In genomic region chr14:33680621-33681020, GRCm38 (mm10) we compare ENCODE assay signal across 23 mouse cellular contexts.
A peak's percentile ranks its signal among the peaks of the same experiment; 100 is the strongest.
DNase-seq lines count a peak whose midpoint lies in the region; ATAC-seq and TF ChIP-seq lines count a peak whose summit lies in the region.
"Had no signal": no experiment of that assay in that cellular context is flagged by ENCODE, and none has a peak within 500 bp of the region (broad histone marks: within the 10 kb centered on the region; RNA-seq: fewer than 3 reads in every experiment).

No protein-coding gene starts in this region.

- H3K27me3 ChIP-seq in liver, adult 2 months (ENCODE audit: control insufficient read depth, insufficient read depth, low read length): no peaks in the 10 kb centered on the region
- H3K27me3 ChIP-seq in liver, embryonic 12.5 days (replicated peaks): no peaks in the 10 kb centered on the region
- H3K27me3 ChIP-seq: embryonic facial prominence, embryonic 15.5 days; forebrain, embryonic 15.5 days; midbrain, embryonic 12.5 days had no signal

- no peak overlapping the region for H3K4me2 ChIP-seq in liver, embryonic 12.5 days
- H3K4me2 ChIP-seq: embryonic facial prominence, embryonic 15.5 days; forebrain, embryonic 15.5 days; heart, embryonic 13.5 days; kidney, embryonic 15.5 days; liver, embryonic 11.5 days; lung, embryonic 14.5 days; midbrain, embryonic 12.5 days had no signal

- WGBS in liver, adult 2 months: 93% methylated on average over 6 of the region's 6 CpGs
- WGBS in liver, embryonic 12.5 days (ENCODE audit: insufficient replicate concordance): 69% methylated on average over 6 of the region's 6 CpGs

- peak overlapping the region; percentile 67 for H3K27ac ChIP-seq in gastrocnemius, adult 2 months
- H3K27ac ChIP-seq in liver, adult 2 months (replicated peaks; ENCODE audit: insufficient read depth, low read depth, low read length): no peak overlapping the region
- H3K27ac ChIP-seq in liver, embryonic 12.5 days: no peak overlapping the region
- H3K27ac ChIP-seq: embryonic facial prominence, embryonic 15.5 days; forebrain, embryonic 15.5 days; heart, embryonic 13.5 days; hindbrain, embryonic 10.5 days; hindbrain, postnatal 0 days; kidney, embryonic 15.5 days; midbrain, embryonic 12.5 days; stomach, postnatal 0 days had no signal

- H3K9me3 ChIP-seq in liver, embryonic 12.5 days (replicated peaks): no peaks in the 10 kb centered on the region
- H3K9me3 ChIP-seq: embryonic facial prominence, embryonic 15.5 days; forebrain, embryonic 15.5 days; heart, embryonic 13.5 days; hindbrain, embryonic 10.5 days; kidney, embryonic 15.5 days; midbrain, embryonic 12.5 days had no signal

- no peak overlapping the region for H3K4me3 ChIP-seq in gastrocnemius, adult 2 months
- no peak overlapping the region for H3K4me3 ChIP-seq in liver, adult 2 months (ENCODE audit: insufficient read depth, low read depth, low read length)
- no peak overlapping the region for H3K4me3 ChIP-seq in liver, embryonic 12.5 days
- H3K4me3 ChIP-seq: embryonic facial prominence, embryonic 15.5 days; forebrain, embryonic 15.5 days; heart, embryonic 13.5 days; hindbrain, embryonic 10.5 days; kidney, embryonic 15.5 days; midbrain, embryonic 12.5 days had no signal

- no peaks in the 10 kb centered on the region for H3K4me1 ChIP-seq in liver, adult 2 months (ENCODE audit: control insufficient read depth, insufficient read depth, low read length)
- H3K4me1 ChIP-seq in liver, embryonic 12.5 days: no peaks in the 10 kb centered on the region

- TF ChIP-seq CTCF in gastrocnemius, adult 2 months (IDR thresholded peaks at IDR 0.05): no peak
- TF ChIP-seq CTCF in liver, adult 2 months (IDR thresholded peaks at IDR 0.05; ENCODE audit: low read depth, low read length): no peak

- ATAC-seq in liver, embryonic 12.5 days: no peak
- ATAC-seq: forebrain, embryonic 15.5 days; hindbrain, postnatal 0 days; intestine, embryonic 16.5 days had no signal

- TF ChIP-seq POLR2A in liver, adult 2 months (IDR thresholded peaks at IDR 0.05; ENCODE audit: extremely low read depth, insufficient read depth, low read length): no peak

- DNase-seq in gastrocnemius, adult 2 months: peak; percentile 66
- no peak for DNase-seq in gastrocnemius, postnatal 10 days
- DNase-seq in liver, adult 2 months (ENCODE audit: extremely low read depth, low read depth, low spot score): peak; percentile 18
- peak; percentile 37 for DNase-seq in urinary bladder, postnatal 14 days (ENCODE audit: low spot score)
- DNase-seq in urinary bladder, postnatal 4 days (ENCODE audit: low spot score in 2 of 2): no peak
- peak; percentile 84 for DNase-seq in skeletal muscle tissue, adult 2 months (ENCODE audit: low read depth, low spot score)
- DNase-seq in adrenal gland, postnatal 4 days (ENCODE audit: low spot score in 2 of 2): no peak
- DNase-seq: adrenal gland, postnatal 25 days; cerebellum, adult 9-11 months; layer of hippocampus, postnatal 36 days; lung, embryonic 14.5 days; thymus, postnatal 25 days had no signal

- no peak overlapping the region for H3K9ac ChIP-seq in liver, adult 2 months (ENCODE audit: low read depth, low read length)
- no peak overlapping the region for H3K9ac ChIP-seq in liver, embryonic 12.5 days
- H3K9ac ChIP-seq: embryonic facial prominence, embryonic 15.5 days; forebrain, embryonic 15.5 days; heart, embryonic 13.5 days; kidney, embryonic 15.5 days; lung, embryonic 14.5 days; midbrain, embryonic 12.5 days had no signal

- intact Hi-C loops in gastrocnemius, adult 2 months (cut with DNase I): no loop called here

- no peaks in the 10 kb centered on the region for H3K79me2 ChIP-seq in liver, adult 2 months (ENCODE audit: control insufficient read depth, insufficient read depth, low read length)

- H3K36me3 ChIP-seq in liver, adult 2 months (ENCODE audit: control insufficient read depth, insufficient read depth, low read length): no peaks in the 10 kb centered on the region
- H3K36me3 ChIP-seq in liver, embryonic 12.5 days: no peaks in the 10 kb centered on the region
- H3K36me3 ChIP-seq: embryonic facial prominence, embryonic 15.5 days; forebrain, embryonic 15.5 days; heart, embryonic 13.5 days; hindbrain, embryonic 10.5 days; kidney, embryonic 15.5 days; midbrain, embryonic 12.5 days had no signal

Comparison
In these comparisons a context has a peak if more than half of its experiments do, and no peak if none do; other contexts are left out.
1. DNase-seq: peak in gastrocnemius, adult 2 months (single experiment), liver, adult 2 months (single experiment), urinary bladder, postnatal 14 days (single experiment) and skeletal muscle tissue, adult 2 months (single experiment); none in gastrocnemius, postnatal 10 days (single experiment), urinary bladder, postnatal 4 days (0 of 2) and adrenal gland, postnatal 4 days (0 of 2).